Mouse (Mus musculus): ENCODE data around the gene Mrln. TPM values are rescaled to one million over a fixed set of nuclear protein-coding genes. Genes with fewer than 3 reads are reported as not detected.

The Mrln gene
- polyA plus RNA-seq, 1 experiment from 2014 or later = not detected

DNA sequence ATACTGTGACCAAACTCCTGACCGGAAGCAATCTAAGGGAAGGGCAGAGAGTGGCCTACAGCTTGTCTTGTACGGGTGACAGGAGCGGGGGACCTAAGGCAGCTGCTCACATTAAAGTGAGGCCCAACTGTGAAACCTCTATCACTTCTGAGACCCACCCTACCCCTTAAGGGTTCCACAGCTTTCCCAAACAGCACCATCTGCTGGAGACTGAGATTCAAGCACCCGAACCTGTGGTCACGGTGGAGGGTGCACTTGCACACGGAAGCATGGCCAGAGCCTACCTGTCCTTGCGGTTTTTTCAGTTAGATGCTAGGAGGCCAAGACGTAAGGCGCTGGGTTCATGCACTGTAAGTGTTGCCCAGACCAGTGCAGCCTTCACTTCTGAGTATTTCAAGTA lies 18.3 kb upstream of the Mrln start:
- Histone ChIP-seq H3K9me3 (replicated peaks; ENCODE audit: control insufficient read depth, low read length, poor library complexity, severe bottlenecking) (no peaks in the 10 kb centered on the region), H3K27ac (ENCODE audit: low read length) (no peak overlapping the region), H3K27me3 (ENCODE audit: control insufficient read depth, insufficient read depth, low read depth, low read length) (no peaks in the 10 kb centered on the region), H3K4me2 (ENCODE audit: low read length) (no peak overlapping the region), H3K4me1 (ENCODE audit: control insufficient read depth, insufficient read depth, low read length) (peaks cover 5% of the 10 kb centered on the region; the same call in 1 of the 2 replicates), H3K9ac (ENCODE audit: low read depth, low read length) (no peak overlapping the region), H3K36me3 (ENCODE audit: control insufficient read depth, insufficient read depth, low read length) (peaks cover 27% of the 10 kb centered on the region), H3K4me3 (ENCODE audit: low read depth, low read length) (no peak overlapping the region)
- WGBS = 84% methylated on average over 9 of the region's 9 CpGs
- ATAC-seq = 0 out of 2 replicates have a peak, but pooled peaks have one; percentile 36

DNA sequence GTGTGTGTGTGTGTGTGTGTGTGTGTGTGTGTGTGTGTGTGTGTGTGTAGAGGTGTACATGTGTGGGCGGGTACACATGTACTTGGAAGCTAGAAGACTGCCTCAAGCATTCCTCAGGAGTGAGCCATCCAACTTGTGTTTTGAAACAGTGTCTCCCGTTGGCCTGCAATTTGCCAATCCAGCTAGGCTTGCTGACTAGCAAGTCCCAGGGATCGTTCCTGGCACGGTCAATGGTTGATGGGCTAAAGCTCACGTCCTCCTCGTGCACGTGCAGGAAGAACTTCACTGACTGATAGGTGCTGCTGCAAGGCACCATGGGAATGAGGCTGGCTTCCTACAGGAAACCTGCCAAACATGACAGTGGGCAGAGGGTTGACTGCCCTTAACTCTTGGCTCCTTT lies 17.9 kb upstream of the Mrln start:
- Histone ChIP-seq H3K4me3 (ENCODE audit: low read depth, low read length) (no peak overlapping the region), H3K27me3 (ENCODE audit: control insufficient read depth, insufficient read depth, low read depth, low read length) (no peaks in the 10 kb centered on the region), H3K9ac (ENCODE audit: low read depth, low read length) (no peak overlapping the region), H3K4me1 (ENCODE audit: control insufficient read depth, insufficient read depth, low read length) (peaks cover 5% of the 10 kb centered on the region; the same call in 1 of the 2 replicates), H3K9me3 (replicated peaks; ENCODE audit: control insufficient read depth, low read length, poor library complexity, severe bottlenecking) (no peaks in the 10 kb centered on the region), H3K27ac (ENCODE audit: low read length) (no peak overlapping the region), H3K36me3 (ENCODE audit: control insufficient read depth, insufficient read depth, low read length) (peaks cover 27% of the 10 kb centered on the region), H3K4me2 (ENCODE audit: low read length) (no peak overlapping the region)
- ATAC-seq = no peak
- WGBS = 93% methylated on average over 7 of the region's 7 CpGs

GRCm38 (mm10) chr10:70189864-70190263 lies 14.6 kb upstream of the Mrln start:
- H3K27me3 ChIP-seq (ENCODE audit: control insufficient read depth, insufficient read depth, low read depth, low read length) = no peaks in the 10 kb centered on the region
- H3K27ac ChIP-seq (ENCODE audit: low read length) = no peak overlapping the region
- H3K4me1 ChIP-seq (ENCODE audit: control insufficient read depth, insufficient read depth, low read length) = no peaks in the 10 kb centered on the region
- peaks cover 32% of the 10 kb centered on the region for H3K36me3 ChIP-seq (ENCODE audit: control insufficient read depth, insufficient read depth, low read length)
- WGBS = 81% methylated on average over 13 of the region's 13 CpGs
- H3K9me3 ChIP-seq (replicated peaks; ENCODE audit: control insufficient read depth, low read length, poor library complexity, severe bottlenecking) = no peaks in the 10 kb centered on the region
- no peak overlapping the region for H3K4me3 ChIP-seq (ENCODE audit: low read depth, low read length)
- ATAC-seq = no peak
- H3K4me2 ChIP-seq (ENCODE audit: low read length) = no peak overlapping the region
- H3K9ac ChIP-seq (ENCODE audit: low read depth, low read length) = no peak overlapping the region

DNA sequence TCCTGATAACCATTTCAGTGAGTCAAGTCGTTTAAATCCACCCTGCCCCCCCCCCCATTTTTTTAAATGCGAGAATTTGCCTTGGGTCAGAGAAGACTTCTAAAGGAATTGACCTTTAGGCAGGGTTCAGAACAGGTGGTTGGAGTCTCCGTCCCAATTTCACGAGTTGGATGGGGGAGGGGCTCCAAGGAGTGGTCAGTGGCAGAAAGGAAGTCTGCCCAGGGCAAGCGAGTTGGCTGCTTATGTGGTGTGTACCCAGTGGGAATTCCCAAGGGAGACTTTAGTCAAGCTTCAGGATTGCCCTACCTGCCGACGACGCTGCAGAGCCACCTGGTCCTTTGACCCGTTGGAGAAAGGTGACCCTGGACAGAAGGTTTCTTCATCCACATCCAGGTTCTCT lies 10.2 kb upstream of the Mrln start:
- Histone ChIP-seq H3K9me3 (replicated peaks; ENCODE audit: control insufficient read depth, low read length, poor library complexity, severe bottlenecking) (no peaks in the 10 kb centered on the region), H3K4me3 (ENCODE audit: low read depth, low read length) (no peak overlapping the region), H3K36me3 (ENCODE audit: control insufficient read depth, insufficient read depth, low read length) (peaks cover 14% of the 10 kb centered on the region), H3K4me2 (ENCODE audit: low read length) (no peak overlapping the region), H3K27ac (ENCODE audit: low read length) (no peak overlapping the region), H3K9ac (ENCODE audit: low read depth, low read length) (no peak overlapping the region), H3K27me3 (ENCODE audit: control insufficient read depth, insufficient read depth, low read depth, low read length) (no peaks in the 10 kb centered on the region), H3K4me1 (ENCODE audit: control insufficient read depth, insufficient read depth, low read length) (no peaks in the 10 kb centered on the region)
- 85% methylated on average over 9 of the region's 9 CpGs for WGBS
- no peak for ATAC-seq

- Histone ChIP-seq H3K9me3 (replicated peaks; ENCODE audit: control insufficient read depth, low read length, poor library complexity, severe bottlenecking) (no peaks in the 10 kb centered on the region), H3K27ac (ENCODE audit: low read length) (no peak overlapping the region), H3K27me3 (ENCODE audit: control insufficient read depth, insufficient read depth, low read depth, low read length) (no peaks in the 10 kb centered on the region), H3K4me2 (ENCODE audit: low read length) (no peak overlapping the region), H3K36me3 (ENCODE audit: control insufficient read depth, insufficient read depth, low read length) (0 out of 2 replicates have a peak, but pooled peaks cover 6% of the 10 kb centered on the region), H3K9ac (ENCODE audit: low read depth, low read length) (no peak overlapping the region), H3K4me1 (ENCODE audit: control insufficient read depth, insufficient read depth, low read length) (peaks cover under 1% of the 10 kb centered on the region; the same call in 1 of the 2 replicates), H3K4me3 (ENCODE audit: low read depth, low read length) (no peak overlapping the region)
- ATAC-seq = no peak
- 77% methylated on average over 7 of the region's 7 CpGs for WGBS
Observed at GRCm38 (mm10) chr10:70195279-70195678, 9.2 kb upstream of the Mrln start.

DNA sequence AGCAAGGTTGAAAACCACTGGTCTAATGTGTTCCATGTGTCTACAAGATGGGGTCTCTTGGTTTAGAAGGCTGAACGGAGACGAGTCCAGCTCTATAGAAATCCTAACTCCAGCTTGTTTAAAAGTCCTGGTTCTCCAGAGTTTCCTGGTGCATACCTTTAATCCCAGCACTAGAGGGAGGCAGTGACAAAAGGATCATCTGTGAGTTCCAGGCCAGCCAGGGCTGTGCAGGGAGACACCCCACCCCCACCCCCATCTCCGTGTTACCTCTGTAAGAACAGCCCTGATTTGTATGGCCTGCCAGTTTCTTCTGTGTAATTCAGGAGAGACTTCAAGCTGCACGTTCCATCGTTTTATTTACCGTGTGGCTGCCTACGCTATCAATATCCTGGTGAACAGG lies 8.7 kb upstream of the Mrln start:
- H3K27ac ChIP-seq (ENCODE audit: low read length) = no peak overlapping the region
- H3K9me3 ChIP-seq (replicated peaks; ENCODE audit: control insufficient read depth, low read length, poor library complexity, severe bottlenecking) = no peaks in the 10 kb centered on the region
- H3K4me3 ChIP-seq (ENCODE audit: low read depth, low read length) = no peak overlapping the region
- ATAC-seq = peak; percentile 72; the same call in 1 of the 2 replicates
- no peaks in the 10 kb centered on the region for H3K27me3 ChIP-seq (ENCODE audit: control insufficient read depth, insufficient read depth, low read depth, low read length)
- 0 out of 2 replicates have a peak, but pooled peaks cover 6% of the 10 kb centered on the region for H3K36me3 ChIP-seq (ENCODE audit: control insufficient read depth, insufficient read depth, low read length)
- 66% methylated on average over 7 of the region's 7 CpGs for WGBS
- no peak overlapping the region for H3K9ac ChIP-seq (ENCODE audit: low read depth, low read length)
- H3K4me2 ChIP-seq (ENCODE audit: low read length) = no peak overlapping the region
- H3K4me1 ChIP-seq (ENCODE audit: control insufficient read depth, insufficient read depth, low read length) = peaks cover 3% of the 10 kb centered on the region; the same call in 1 of the 2 replicates

GRCm38 (mm10) chr10:70196666-70197065 lies 7.8 kb upstream of the Mrln start:
- no peak for ATAC-seq
- H3K4me2 ChIP-seq (ENCODE audit: low read length) = no peak overlapping the region
- H3K36me3 ChIP-seq (ENCODE audit: control insufficient read depth, insufficient read depth, low read length) = 0 out of 2 replicates have a peak, but pooled peaks cover 6% of the 10 kb centered on the region
- peaks cover 3% of the 10 kb centered on the region; the same call in 1 of the 2 replicates for H3K4me1 ChIP-seq (ENCODE audit: control insufficient read depth, insufficient read depth, low read length)
- 87% methylated on average over 6 of the region's 6 CpGs for WGBS
- H3K9ac ChIP-seq (ENCODE audit: low read depth, low read length) = no peak overlapping the region
- H3K9me3 ChIP-seq (replicated peaks; ENCODE audit: control insufficient read depth, low read length, poor library complexity, severe bottlenecking) = no peaks in the 10 kb centered on the region
- H3K27me3 ChIP-seq (ENCODE audit: control insufficient read depth, insufficient read depth, low read depth, low read length) = no peaks in the 10 kb centered on the region
- H3K27ac ChIP-seq (ENCODE audit: low read length) = no peak overlapping the region
- no peak overlapping the region for H3K4me3 ChIP-seq (ENCODE audit: low read depth, low read length)

GRCm38 (mm10) chr10:70197601-70198000 lies 6.9 kb upstream of the Mrln start:
- Histone ChIP-seq H3K4me3 (ENCODE audit: low read depth, low read length) (no peak overlapping the region), H3K9me3 (replicated peaks; ENCODE audit: control insufficient read depth, low read length, poor library complexity, severe bottlenecking) (no peaks in the 10 kb centered on the region), H3K36me3 (ENCODE audit: control insufficient read depth, insufficient read depth, low read length) (0 out of 2 replicates have a peak, but pooled peaks cover 3% of the 10 kb centered on the region), H3K9ac (ENCODE audit: low read depth, low read length) (no peak overlapping the region), H3K4me1 (ENCODE audit: control insufficient read depth, insufficient read depth, low read length) (peaks cover 3% of the 10 kb centered on the region; the same call in 1 of the 2 replicates), H3K27ac (ENCODE audit: low read length) (no peak overlapping the region), H3K27me3 (ENCODE audit: control insufficient read depth, insufficient read depth, low read depth, low read length) (no peaks in the 10 kb centered on the region), H3K4me2 (ENCODE audit: low read length) (no peak overlapping the region)
- ATAC-seq = no peak
- WGBS = 83% methylated on average over 2 of the region's 2 CpGs

DNA sequence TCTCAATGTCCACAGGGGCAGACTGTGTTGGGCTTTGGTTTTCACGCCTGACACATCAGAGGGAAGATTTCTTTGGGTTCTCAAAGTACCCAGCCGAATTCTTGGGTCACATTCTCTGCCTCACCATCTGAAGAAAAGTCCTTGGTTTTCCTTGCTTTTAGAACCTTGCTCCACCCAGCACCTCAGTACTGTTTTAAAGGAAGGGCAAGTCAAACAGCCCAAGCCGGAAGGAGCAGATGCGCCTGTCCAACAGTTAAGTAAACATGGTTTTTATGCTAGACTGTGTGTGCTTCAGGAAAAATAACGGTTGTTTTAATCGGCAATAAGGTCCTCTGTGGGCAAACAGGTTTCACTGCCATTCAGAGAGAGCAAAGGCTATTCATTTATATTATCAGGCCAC lies 6.5 kb upstream of the Mrln start:
- ATAC-seq = no peak
- WGBS = 72% methylated on average over 6 of the region's 6 CpGs

More for the DNA sequence above, 6.5 kb upstream of the Mrln start:
- Histone ChIP-seq H3K4me3 (ENCODE audit: low read depth, low read length) (no peak overlapping the region), H3K4me1 (ENCODE audit: control insufficient read depth, insufficient read depth, low read length) (peaks cover 3% of the 10 kb centered on the region; the same call in 1 of the 2 replicates), H3K27ac (ENCODE audit: low read length) (no peak overlapping the region), H3K36me3 (ENCODE audit: control insufficient read depth, insufficient read depth, low read length) (no peaks in the 10 kb centered on the region), H3K4me2 (ENCODE audit: low read length) (no peak overlapping the region), H3K9ac (ENCODE audit: low read depth, low read length) (no peak overlapping the region), H3K9me3 (replicated peaks; ENCODE audit: control insufficient read depth, low read length, poor library complexity, severe bottlenecking) (no peaks in the 10 kb centered on the region), H3K27me3 (ENCODE audit: control insufficient read depth, insufficient read depth, low read depth, low read length) (no peaks in the 10 kb centered on the region)

Measured in midbrain, embryonic 16.5 days (tissue).